Mouse (Mus musculus) adrenal gland, postnatal 10 days (tissue): ENCODE results near the gene Gm42878. TPM values are rescaled to one million over a fixed set of nuclear protein-coding genes. Genes with fewer than 3 reads are reported as not detected.

Experiments used
- DNase-seq: peaks from one replicate; pipeline ENCODE4 v3.0.0; 2021; ENCODE audit warnings: mixed read lengths
- total RNA-seq, 2 experiments: library from RNA; stranded (reverse); gene quantifications; 2 replicates each; pipeline ENCODE4 v1.2.3; 2021

Gm42878 gene
- total RNA-seq, 2 experiments from 2014 or later: 1.00 TPM; not detected in 1

DNA sequence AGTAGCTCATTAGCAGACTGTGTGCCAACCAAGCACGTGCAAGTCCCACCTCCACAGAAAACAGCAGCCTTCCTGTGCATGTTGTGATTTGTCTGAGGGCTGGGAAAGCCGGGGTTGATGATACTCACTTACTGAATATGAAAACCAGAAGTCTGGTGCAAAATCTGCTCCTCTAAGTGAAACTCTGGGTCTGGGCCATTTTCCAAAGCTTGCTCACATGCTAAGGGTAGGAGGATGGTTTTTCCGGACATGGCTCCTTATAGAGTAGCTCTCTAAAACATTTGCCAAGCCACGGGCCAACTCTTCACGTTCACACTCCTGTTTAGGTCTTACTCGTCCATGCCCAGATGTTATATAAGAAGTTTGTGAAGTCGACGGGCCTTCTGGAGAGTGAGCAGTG lies 52.0 kb downstream of the Gm42878 start:
- DNase-seq: no peak

DNA sequence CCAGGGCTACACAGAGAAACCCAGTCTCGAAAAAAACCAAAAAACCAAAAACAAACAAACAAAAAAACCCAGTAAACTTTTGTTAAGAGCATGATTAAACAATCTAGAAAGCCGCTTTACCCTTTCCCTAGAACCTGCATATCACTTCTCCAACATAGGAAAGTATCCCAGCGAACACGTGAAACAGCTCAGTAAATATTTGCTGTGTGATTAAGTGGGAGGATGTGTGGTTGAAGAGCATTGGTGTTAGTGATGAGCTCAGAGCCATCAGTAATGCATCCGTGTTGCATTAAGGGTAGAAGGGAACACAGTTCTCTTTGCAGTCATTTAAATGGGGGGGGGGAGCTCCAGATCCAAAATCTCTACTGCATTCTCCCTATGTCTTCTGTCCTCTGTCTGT lies 60.5 kb downstream of the Gm42878 start:
- no peak for DNase-seq

DNA sequence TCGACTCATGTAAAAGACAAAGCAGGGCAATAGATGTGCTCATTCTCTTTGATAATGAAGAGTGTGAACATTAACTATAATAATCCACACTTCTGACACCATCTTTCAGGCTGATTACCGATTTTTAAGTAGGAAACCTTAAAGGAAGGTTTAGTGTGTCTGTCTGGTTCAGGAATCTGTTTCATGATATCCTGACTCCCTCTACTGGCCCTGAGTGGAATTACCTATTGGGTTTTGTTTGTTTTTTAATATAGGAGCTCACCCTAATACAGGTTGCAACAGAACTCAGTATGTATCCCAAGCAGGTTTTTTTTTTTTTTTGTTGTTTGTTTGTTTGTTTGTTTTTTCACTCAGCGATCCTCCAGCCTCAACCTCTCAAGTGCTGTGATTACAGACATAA lies 67.6 kb downstream of the Gm42878 start:
- DNase-seq: peak; percentile 54

DNA sequence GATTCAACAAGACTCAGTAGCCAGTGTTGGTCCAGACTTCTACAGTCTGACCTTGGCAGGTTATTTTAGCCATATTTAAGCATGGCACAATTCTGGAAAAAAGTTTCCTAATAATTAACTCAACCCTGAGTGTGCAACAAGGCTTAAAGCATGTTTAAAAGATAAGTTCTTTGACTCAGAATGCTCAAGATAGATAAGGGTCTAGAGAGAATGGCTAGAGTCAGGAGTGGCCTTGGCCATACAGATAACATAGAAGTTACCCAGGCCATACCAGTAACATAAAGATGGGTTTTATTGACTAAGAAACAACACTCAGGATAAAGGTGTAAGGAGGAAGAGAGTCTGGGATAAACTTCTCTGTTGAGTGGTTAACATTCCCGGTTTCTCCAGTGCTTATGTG lies 69.2 kb downstream of the Gm42878 start:
- DNase-seq: no peak

DNA sequence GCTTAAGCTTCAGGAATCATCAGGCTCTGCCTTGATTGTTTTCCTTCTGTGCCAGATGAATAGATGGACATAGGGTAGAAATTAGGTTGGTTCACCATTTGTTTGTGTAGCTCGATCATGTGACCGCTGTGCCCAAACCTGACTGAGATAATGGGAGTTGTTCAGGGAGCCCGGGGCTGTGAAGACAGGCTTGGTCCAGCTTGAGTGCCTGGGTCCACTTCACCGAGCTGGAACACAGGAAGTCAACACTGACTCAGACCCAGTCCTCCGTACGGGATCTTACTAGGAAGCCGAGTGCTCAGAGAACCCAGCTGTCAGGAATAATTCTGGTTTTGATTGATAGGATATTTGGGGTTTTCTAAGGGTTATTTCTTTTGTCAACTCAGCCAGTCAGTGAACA lies 70.7 kb downstream of the Gm42878 start:
- DNase-seq: no peak

DNA sequence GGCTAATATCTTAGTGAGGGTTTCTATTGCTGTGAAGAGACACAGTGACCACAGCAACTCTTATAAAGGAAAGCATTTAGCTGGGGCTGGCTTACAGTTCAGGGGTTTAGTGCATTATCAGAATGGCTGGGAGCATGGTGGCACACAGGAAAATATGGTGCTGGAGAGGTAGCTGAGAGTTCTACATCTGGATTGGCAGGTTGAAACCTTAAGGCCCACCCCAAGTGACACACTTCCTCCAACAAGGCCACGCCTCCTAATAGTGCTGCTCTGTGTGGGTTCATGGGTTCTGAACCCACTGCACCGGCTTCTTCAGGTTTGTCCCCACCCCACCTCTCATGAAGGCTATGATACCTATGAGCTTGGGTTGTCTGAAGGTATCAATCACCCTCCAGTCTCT lies 72.9 kb downstream of the Gm42878 start:
- DNase-seq: no peak

DNA sequence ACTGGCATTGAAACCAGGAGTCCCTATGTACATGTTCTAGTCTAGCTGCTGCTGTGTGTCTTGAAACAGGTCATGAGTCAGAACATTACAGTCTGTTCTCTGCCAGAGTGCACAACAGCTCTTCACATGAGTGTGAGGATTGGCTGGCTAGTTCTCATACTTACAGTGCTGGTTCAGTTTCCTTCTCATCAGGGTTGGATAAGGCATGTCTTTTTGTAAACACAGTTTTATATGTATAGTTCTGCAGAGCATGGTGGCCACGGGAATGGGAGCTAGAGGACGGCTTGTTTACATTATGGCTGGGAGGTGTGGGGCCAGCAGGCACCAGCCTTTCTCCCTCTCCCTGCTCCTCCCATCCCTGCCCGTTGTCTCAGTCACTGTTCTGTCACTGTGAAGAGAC lies 75.7 kb downstream of the Gm42878 start:
- DNase-seq: no peak

Other genes with a start within 250 kb of the Gm42878 start
- gene Trafd1, start 159.8 kb downstream of the Gm42878 start, total RNA-seq: 10 to 100 TPM; 52.3 TPM
- gene Naa25, start 147.5 kb downstream of the Gm42878 start, total RNA-seq: 10 to 100 TPM; 31.0 to 32.1 TPM
- gene Tmem116, start 93.6 kb downstream of the Gm42878 start, total RNA-seq: 1 to 10 TPM; 3.3 to 4.8 TPM
- gene Erp29, start 93.0 kb downstream of the Gm42878 start, total RNA-seq: 100 to 1,000 TPM; 115 to 128 TPM
- not detected for gene Adam1b, start 42.0 kb downstream of the Gm42878 start, total RNA-seq
- gene Adam1a, start within 50 bp of the Gm42878 start, total RNA-seq: 1 to 10 TPM; 4.1 to 4.7 TPM
- 10 to 100 TPM; 82.2 to 90.6 TPM for gene Mapkapk5, start 423 bp upstream of the Gm42878 start, total RNA-seq
- gene Aldh2, start 48.3 kb upstream of the Gm42878 start, total RNA-seq: 100 to 1,000 TPM; 712 to 837 TPM
- gene Acad12, start 73.5 kb upstream of the Gm42878 start, total RNA-seq: 10 to 100 TPM; 20.1 to 24.0 TPM
- 10 to 100 TPM; 38.6 to 43.6 TPM for gene Acad10, start 115.0 kb upstream of the Gm42878 start, total RNA-seq
- 10 to 100 TPM; 57.2 to 62.6 TPM for gene Brap, start 115.1 kb upstream of the Gm42878 start, total RNA-seq
- gene Atxn2, start 165.9 kb upstream of the Gm42878 start, total RNA-seq: 100 to 1,000 TPM; 156 to 219 TPM